Mouse (Mus musculus) forebrain, embryonic 16.5 days (tissue): ENCODE results near the gene Serpinh1. TPM values are rescaled to one million over a fixed set of nuclear protein-coding genes. Genes with fewer than 3 reads are reported as not detected.
A peak's percentile ranks its signal among the peaks of the same experiment; 100 is the strongest.

Experiments
- ATAC-seq: fragments of 200-750 bp; cut with Nextera tagmentation; 2 replicates; pipeline ENCODE4 v1.8.0; 2017; ENCODE audit warnings: mild to moderate bottlenecking, moderate library complexity
- H3K27ac ChIP-seq: fragments of 300-500 bp; sonication (generic); 2 replicates; pipeline ENCODE4 v1.5.1; 2014; ENCODE audit warnings: low read length, control low read depth
- H3K27me3 ChIP-seq: fragments of 300-500 bp; sonication (generic); replicated peaks from 2 replicates; pipeline ENCODE4 v1.6.1; 2014; ENCODE audit warnings: low read length; ENCODE audit not compliant: control insufficient read depth, insufficient read depth
- H3K36me3 ChIP-seq: fragments of 300-500 bp; sonication (generic); 2 replicates; pipeline ENCODE4 v1.6.1; 2014; ENCODE audit not compliant: control insufficient read depth, insufficient read depth
- H3K4me1 ChIP-seq: fragments of 300-500 bp; sonication (generic); replicated peaks from 2 replicates; pipeline ENCODE4 v1.6.1; 2014; ENCODE audit warnings: low read length; ENCODE audit not compliant: control insufficient read depth, insufficient read depth
- H3K4me2 ChIP-seq: fragments of 300-500 bp; sonication (generic); 2 replicates; pipeline ENCODE4 v1.6.1; 2014; ENCODE audit warnings: mild to moderate bottlenecking, low read length, control low read depth
- H3K4me3 ChIP-seq: fragments of 300-500 bp; sonication (generic); replicated peaks from 2 replicates; pipeline ENCODE4 v1.5.1; 2014; ENCODE audit warnings: mild to moderate bottlenecking, low read length, control low read depth
- H3K9ac ChIP-seq: fragments of 300-500 bp; sonication (generic); replicated peaks from 2 replicates; pipeline ENCODE4 v1.6.1; 2014; ENCODE audit warnings: low read depth, low read length, control low read depth
- H3K9me3 ChIP-seq: fragments of 300-500 bp; sonication (generic); 2 replicates; pipeline ENCODE4 v1.6.1; 2016; ENCODE audit warnings: low read length; ENCODE audit not compliant: control insufficient read depth
- WGBS: fragments of 180-500 bp; shearing (Covaris S2); extraction: QIAGEN DNeasy Blood & Tissue Kit; methylation state at CpG from one replicate; pipeline ENCODE4 v1.1.7; 2014; 5-methylcytosine and 5-hydroxymethylcytosine counted together
- polyA plus RNA-seq: library from polyadenylated mRNA; unstranded; fragments of >200 nt; fragmentation: Nextera tagmentation; extraction: Ambion mirVana; gene quantifications from 2 replicates; pipeline ENCODE4 v1.2.1, GENCODE M21; 2015

The Serpinh1 gene
- polyA plus RNA-seq: 201 and 257 TPM in 2 replicates

- no peaks in the 10 kb centered on the region for H3K9me3 ChIP-seq
- peak within 1 kb of the TSS; percentile 46 for H3K4me3 ChIP-seq
- H3K9ac ChIP-seq: peak within 1 kb of the TSS; percentile 59
- ATAC-seq: peak; percentile 47
- H3K27ac ChIP-seq: peak within 1 kb of the TSS; percentile 80
- H3K36me3 ChIP-seq: no peaks in the 10 kb centered on the region
- no peaks in the 10 kb centered on the region for H3K27me3 ChIP-seq
- WGBS: 1% methylated on average over 35 of the region's 35 CpGs
- peak within 1 kb of the TSS; percentile 63 for H3K4me2 ChIP-seq
- peaks cover 53% of the 10 kb centered on the region for H3K4me1 ChIP-seq
Measured at GRCm38 (mm10) chr7:99352526-99353400, at the start of gene Serpinh1. TSS of gene Serpinh1 (minus strand) at chr7:99353239.

GRCm38 (mm10) chr7:99402477-99402876 is 49.4 kb upstream of the Serpinh1 start:
- H3K4me3 ChIP-seq: no peak overlapping the region
- H3K27me3 ChIP-seq: no peaks in the 10 kb centered on the region
- no peak overlapping the region for H3K4me2 ChIP-seq
- H3K9ac ChIP-seq: no peak overlapping the region
- 0 out of 2 replicates have a peak, but pooled peaks cover 4% of the 10 kb centered on the region for H3K36me3 ChIP-seq
- no peak for ATAC-seq
- no peaks in the 10 kb centered on the region for H3K9me3 ChIP-seq
- 80% methylated on average over 6 of the region's 6 CpGs for WGBS
- no peaks in the 10 kb centered on the region for H3K4me1 ChIP-seq
- no peak overlapping the region for H3K27ac ChIP-seq

GRCm38 (mm10) chr7:99401373-99401772 is 48.3 kb upstream of the Serpinh1 start:
- no peak overlapping the region for H3K9ac ChIP-seq
- WGBS: 89% methylated on average over 8 of the region's 8 CpGs
- no peak overlapping the region for H3K4me2 ChIP-seq
- ATAC-seq: no peak
- H3K36me3 ChIP-seq: 0 out of 2 replicates have a peak, but pooled peaks cover 4% of the 10 kb centered on the region
- H3K9me3 ChIP-seq: no peaks in the 10 kb centered on the region
- H3K27me3 ChIP-seq: no peaks in the 10 kb centered on the region
- no peak overlapping the region for H3K27ac ChIP-seq
- H3K4me1 ChIP-seq: no peaks in the 10 kb centered on the region
- H3K4me3 ChIP-seq: no peak overlapping the region

- no peak for ATAC-seq
- no peak overlapping the region for H3K27ac ChIP-seq
- no peak overlapping the region for H3K4me2 ChIP-seq
- no peaks in the 10 kb centered on the region for H3K9me3 ChIP-seq
- no peaks in the 10 kb centered on the region for H3K27me3 ChIP-seq
- WGBS: 73% methylated on average over 11 of the region's 11 CpGs
- 0 out of 2 replicates have a peak, but pooled peaks cover 4% of the 10 kb centered on the region for H3K36me3 ChIP-seq
- H3K4me3 ChIP-seq: no peak overlapping the region
- peaks cover 6% of the 10 kb centered on the region; the same call in 1 of the 2 replicates for H3K4me1 ChIP-seq
- no peak overlapping the region for H3K9ac ChIP-seq
Measured at GRCm38 (mm10) chr7:99396994-99397659, 44.1 kb upstream of the Serpinh1 start.

GRCm38 (mm10) chr7:99395908-99396616 is 43.0 kb upstream of the Serpinh1 start:
- peaks cover 6% of the 10 kb centered on the region; the same call in 1 of the 2 replicates for H3K4me1 ChIP-seq
- 0 out of 2 replicates have a peak, but pooled peaks cover 4% of the 10 kb centered on the region for H3K36me3 ChIP-seq
- H3K9ac ChIP-seq: no peak overlapping the region
- peak; percentile 24; the same call in 1 of the 2 replicates for ATAC-seq
- no peak overlapping the region for H3K4me2 ChIP-seq
- no peak overlapping the region for H3K4me3 ChIP-seq
- no peaks in the 10 kb centered on the region for H3K27me3 ChIP-seq
- H3K9me3 ChIP-seq: no peaks in the 10 kb centered on the region
- no peak overlapping the region for H3K27ac ChIP-seq
- 53% methylated on average over 11 of the region's 11 CpGs for WGBS

- Histone ChIP-seq H3K4me3 (no peak overlapping the region), H3K27me3 (no peaks in the 10 kb centered on the region), H3K27ac (no peak overlapping the region), H3K36me3 (0 out of 2 replicates have a peak, but pooled peaks cover 4% of the 10 kb centered on the region), H3K9ac (no peak overlapping the region), H3K4me1 (peaks cover 6% of the 10 kb centered on the region; the same call in 1 of the 2 replicates), H3K9me3 (no peaks in the 10 kb centered on the region), H3K4me2 (no peak overlapping the region)
- ATAC-seq: no peak
- 83% methylated on average over 4 of the region's 4 CpGs for WGBS
Measured at GRCm38 (mm10) chr7:99395385-99395784, 42.3 kb upstream of the Serpinh1 start.

GRCm38 (mm10) chr7:99393711-99394325 is 40.8 kb upstream of the Serpinh1 start:
- H3K4me3 ChIP-seq: no peak overlapping the region
- no peak overlapping the region for H3K9ac ChIP-seq
- no peaks in the 10 kb centered on the region for H3K9me3 ChIP-seq
- no peak overlapping the region for H3K27ac ChIP-seq
- H3K27me3 ChIP-seq: no peaks in the 10 kb centered on the region
- no peaks in the 10 kb centered on the region for H3K36me3 ChIP-seq
- WGBS: 61% methylated on average over 13 of the region's 13 CpGs
- peaks cover 6% of the 10 kb centered on the region; the same call in 1 of the 2 replicates for H3K4me1 ChIP-seq
- ATAC-seq: no peak
- H3K4me2 ChIP-seq: no peak overlapping the region

GRCm38 (mm10) chr7:99392696-99393095 is 39.7 kb upstream of the Serpinh1 start:
- H3K27ac ChIP-seq: no peak overlapping the region
- H3K4me2 ChIP-seq: no peak overlapping the region
- 77% methylated on average over 2 of the region's 2 CpGs for WGBS
- no peak for ATAC-seq
- no peaks in the 10 kb centered on the region for H3K27me3 ChIP-seq
- peaks cover 6% of the 10 kb centered on the region; the same call in 1 of the 2 replicates for H3K4me1 ChIP-seq
- peaks cover 2% of the 10 kb centered on the region; the same call in 1 of the 2 replicates for H3K36me3 ChIP-seq
- H3K9me3 ChIP-seq: no peaks in the 10 kb centered on the region
- no peak overlapping the region for H3K4me3 ChIP-seq
- no peak overlapping the region for H3K9ac ChIP-seq
